Mouse (Mus musculus): ENCODE measurements around the gene Olfr317. TPM values are rescaled to one million over a fixed set of nuclear protein-coding genes. Genes with fewer than 3 reads are reported as not detected.
"Not testable (repeated sequence)": the region's sequence is repeated elsewhere in the genome, so short reads cannot be mapped to it uniquely, and the experiment has no call there.

Gene Olfr317
- total RNA-seq (2015) (not detected in 2 replicates), total RNA-seq (2017) (not detected in 2 replicates)

GRCm38 (mm10) chr11:58738792-58739262, at the start of gene Olfr317:
Gene Olfr317, minus strand, starts transcription at chr11:58739212.
- ATAC-seq (ENCODE audit: poor library complexity, severe bottlenecking), result no peak

- no peak for ATAC-seq (ENCODE audit: poor library complexity, severe bottlenecking)
These were observed 49.3 kb upstream of the Olfr317 start for GRCm38 (mm10) chr11:58788346-58788745.

- no peak for ATAC-seq (ENCODE audit: poor library complexity, severe bottlenecking)
These were observed 48.6 kb upstream of the Olfr317 start for GRCm38 (mm10) chr11:58787651-58788050.

- no peak for ATAC-seq (ENCODE audit: poor library complexity, severe bottlenecking)
These were observed 45.2 kb upstream of the Olfr317 start for GRCm38 (mm10) chr11:58784182-58784581.

GRCm38 (mm10) chr11:58782480-58783089, 43.6 kb upstream of the Olfr317 start, which contains the start of gene Olfr314:
Gene Olfr314, plus strand, starts transcription at chr11:58782952.
- no peak for ATAC-seq (ENCODE audit: poor library complexity, severe bottlenecking)

- ATAC-seq (ENCODE audit: poor library complexity, severe bottlenecking), result no peak
These were observed 33.9 kb upstream of the Olfr317 start, which contains the start of gene Olfr315 for GRCm38 (mm10) chr11:58772888-58773287. Gene Olfr315, plus strand, starts transcription at chr11:58773188.

GRCm38 (mm10) chr11:58752434-58752833, 13.4 kb upstream of the Olfr317 start, which contains the start of gene Olfr316:
Gene Olfr316, plus strand, starts transcription at chr11:58752734.
- no peak for ATAC-seq (ENCODE audit: poor library complexity, severe bottlenecking)

GRCm38 (mm10) chr11:58751096-58751495, 12.1 kb upstream of the Olfr317 start:
- ATAC-seq (ENCODE audit: poor library complexity, severe bottlenecking), result not testable (repeated sequence)

GRCm38 (mm10) chr11:58733372-58733771, 5.6 kb downstream of the Olfr317 start:
- no peak for ATAC-seq (ENCODE audit: poor library complexity, severe bottlenecking)

GRCm38 (mm10) chr11:58727896-58728650, 10.9 kb downstream of the Olfr317 start:
- ATAC-seq (ENCODE audit: poor library complexity, severe bottlenecking), result not testable (repeated sequence)

- no peak for ATAC-seq (ENCODE audit: poor library complexity, severe bottlenecking)
These were observed 15.1 kb downstream of the Olfr317 start, which contains the start of gene Olfr318 for GRCm38 (mm10) chr11:58723914-58724313. Gene Olfr318, minus strand, starts transcription at chr11:58724014.

GRCm38 (mm10) chr11:58719701-58720100, 19.3 kb downstream of the Olfr317 start:
- no peak for ATAC-seq (ENCODE audit: poor library complexity, severe bottlenecking)

GRCm38 (mm10) chr11:58717723-58718122, 21.3 kb downstream of the Olfr317 start:
- ATAC-seq (ENCODE audit: poor library complexity, severe bottlenecking), result not testable (repeated sequence)

- ATAC-seq (ENCODE audit: poor library complexity, severe bottlenecking), result no peak
These were observed 29.9 kb downstream of the Olfr317 start for GRCm38 (mm10) chr11:58709086-58709485.

- ATAC-seq (ENCODE audit: poor library complexity, severe bottlenecking), result no peak
These were observed 40.1 kb downstream of the Olfr317 start, which contains the start of gene Olfr319 for GRCm38 (mm10) chr11:58698862-58699261. Gene Olfr319, plus strand, starts transcription at chr11:58699162.

Other genes starting within 250 kb of the Olfr317 start
Only the 30 nearest of the 31 such genes appear.
- gene Olfr331, start 236.6 kb downstream of the Olfr317 start, total RNA-seq (2015), result not detected in 2 replicates
- gene Olfr331, start 236.6 kb downstream of the Olfr317 start, total RNA-seq (2017), result not detected in 2 replicates
- not detected in 2 replicates for gene Olfr330, start 204.4 kb downstream of the Olfr317 start, total RNA-seq (2015)
- not detected in 2 replicates for gene Olfr330, start 204.4 kb downstream of the Olfr317 start, total RNA-seq (2017)
- not detected in 2 replicates for gene Olfr329-ps, start 192.8 kb downstream of the Olfr317 start, total RNA-seq (2015)
- gene Olfr329-ps, start 192.8 kb downstream of the Olfr317 start, total RNA-seq (2017), result not detected in 2 replicates
- gene Olfr328, start 183.6 kb downstream of the Olfr317 start, total RNA-seq (2015), result not detected in 2 replicates
- 0.07 TPM in 1 of 2 replicates, not detected in the other for gene Olfr328, start 183.6 kb downstream of the Olfr317 start, total RNA-seq (2017)
- not detected in 2 replicates for gene Olfr224, start 168.7 kb downstream of the Olfr317 start, total RNA-seq (2015)
- not detected in 2 replicates for gene Olfr224, start 168.7 kb downstream of the Olfr317 start, total RNA-seq (2017)
- gene Olfr325, start 161.5 kb downstream of the Olfr317 start, total RNA-seq (2015), result not detected in 2 replicates
- not detected in 2 replicates for gene Olfr325, start 161.5 kb downstream of the Olfr317 start, total RNA-seq (2017)
- gene Olfr324, start 144.1 kb downstream of the Olfr317 start, total RNA-seq (2015), result not detected in 2 replicates
- gene Olfr324, start 144.1 kb downstream of the Olfr317 start, total RNA-seq (2017), result not detected in 2 replicates
- not detected in 2 replicates for gene 2210407C18Rik, start 123.1 kb downstream of the Olfr317 start, total RNA-seq (2015)
- gene 2210407C18Rik, start 123.1 kb downstream of the Olfr317 start, total RNA-seq (2017), result not detected in 2 replicates
- not detected in 2 replicates for gene Olfr323, start 108.7 kb downstream of the Olfr317 start, total RNA-seq (2015)
- gene Olfr323, start 108.7 kb downstream of the Olfr317 start, total RNA-seq (2017), result not detected in 2 replicates
- gene Trim58, start 98.7 kb downstream of the Olfr317 start, total RNA-seq (2015), result 0.11 and 0.27 TPM in 2 replicates
- gene Trim58, start 98.7 kb downstream of the Olfr317 start, total RNA-seq (2017), result 0.04 TPM in 1 of 2 replicates, not detected in the other
- not detected in 2 replicates for gene Olfr322, start 80.4 kb downstream of the Olfr317 start, total RNA-seq (2015)
- not detected in 2 replicates for gene Olfr322, start 80.4 kb downstream of the Olfr317 start, total RNA-seq (2017)
- not detected in 2 replicates for gene Olfr320, start 58.1 kb downstream of the Olfr317 start, total RNA-seq (2015)
- not detected in 2 replicates for gene Olfr320, start 58.1 kb downstream of the Olfr317 start, total RNA-seq (2017)
- gene Olfr319, start 40.0 kb downstream of the Olfr317 start, total RNA-seq (2015), result not detected in 2 replicates
- gene Olfr319, start 40.0 kb downstream of the Olfr317 start, total RNA-seq (2017), result not detected in 2 replicates
- not detected in 2 replicates for gene Olfr318, start 15.2 kb downstream of the Olfr317 start, total RNA-seq (2015)
- gene Olfr318, start 15.2 kb downstream of the Olfr317 start, total RNA-seq (2017), result not detected in 2 replicates
- gene Olfr316, start 13.5 kb upstream of the Olfr317 start, total RNA-seq (2015), result not detected in 2 replicates
- gene Olfr316, start 13.5 kb upstream of the Olfr317 start, total RNA-seq (2017), result not detected in 2 replicates
- gene Olfr315, start 34.0 kb upstream of the Olfr317 start, total RNA-seq (2015), result not detected in 2 replicates
- gene Olfr315, start 34.0 kb upstream of the Olfr317 start, total RNA-seq (2017), result not detected in 2 replicates
- not detected in 2 replicates for gene Olfr314, start 43.7 kb upstream of the Olfr317 start, total RNA-seq (2015)
- not detected in 2 replicates for gene Olfr314, start 43.7 kb upstream of the Olfr317 start, total RNA-seq (2017)
- not detected in 2 replicates for gene Fam183b, start 62.7 kb upstream of the Olfr317 start, total RNA-seq (2015)
- not detected in 2 replicates for gene Fam183b, start 62.7 kb upstream of the Olfr317 start, total RNA-seq (2017)
- not detected in 2 replicates for gene Olfr313, start 75.8 kb upstream of the Olfr317 start, total RNA-seq (2015)
- not detected in 2 replicates for gene Olfr313, start 75.8 kb upstream of the Olfr317 start, total RNA-seq (2017)
- gene Olfr312, start 90.0 kb upstream of the Olfr317 start, total RNA-seq (2015), result not detected in 2 replicates
- gene Olfr312, start 90.0 kb upstream of the Olfr317 start, total RNA-seq (2017), result not detected in 2 replicates
- not detected in 2 replicates for gene Olfr311, start 100.0 kb upstream of the Olfr317 start, total RNA-seq (2015)
- not detected in 2 replicates for gene Olfr311, start 100.0 kb upstream of the Olfr317 start, total RNA-seq (2017)
- gene Gm12258, start 107.9 kb upstream of the Olfr317 start, total RNA-seq (2015), result 2.0 and 3.7 TPM in 2 replicates
- 2.0 and 4.7 TPM in 2 replicates for gene Gm12258, start 107.9 kb upstream of the Olfr317 start, total RNA-seq (2017)
- gene 2810021J22Rik, start 128.0 kb upstream of the Olfr317 start, total RNA-seq (2015), result 1.6 and 3.0 TPM in 2 replicates
- 3.2 and 5.8 TPM in 2 replicates for gene 2810021J22Rik, start 128.0 kb upstream of the Olfr317 start, total RNA-seq (2017)
- 12.5 and 13.3 TPM in 2 replicates for gene Zfp39, start 165.0 kb upstream of the Olfr317 start, total RNA-seq (2015)
- gene Zfp39, start 165.0 kb upstream of the Olfr317 start, total RNA-seq (2017), result 8.2 and 8.6 TPM in 2 replicates
- 0.94 and 1.8 TPM in 2 replicates for gene Btnl10, start 178.7 kb upstream of the Olfr317 start, total RNA-seq (2015)
- 1.2 and 2.8 TPM in 2 replicates for gene Btnl10, start 178.7 kb upstream of the Olfr317 start, total RNA-seq (2017)
- 42.6 and 42.9 TPM in 2 replicates for gene Rnf187, start 199.7 kb upstream of the Olfr317 start, total RNA-seq (2015)
- 49.7 and 61.7 TPM in 2 replicates for gene Rnf187, start 199.7 kb upstream of the Olfr317 start, total RNA-seq (2017)
- gene Hist3h2ba, start 209.7 kb upstream of the Olfr317 start, total RNA-seq (2015), result 4.6 and 6.9 TPM in 2 replicates
- 5.4 and 10.9 TPM in 2 replicates for gene Hist3h2ba, start 209.7 kb upstream of the Olfr317 start, total RNA-seq (2017)
- 20.6 and 24.9 TPM in 2 replicates for gene Hist3h2a, start 215.5 kb upstream of the Olfr317 start, total RNA-seq (2015)
- 267 and 273 TPM in 2 replicates for gene Hist3h2a, start 215.5 kb upstream of the Olfr317 start, total RNA-seq (2017)
- gene Trim17, start 215.5 kb upstream of the Olfr317 start, total RNA-seq (2015), result not detected in 2 replicates
- 0.07 TPM in 1 of 2 replicates, not detected in the other for gene Trim17, start 215.5 kb upstream of the Olfr317 start, total RNA-seq (2017)
- gene Trim11, start 238.9 kb upstream of the Olfr317 start, total RNA-seq (2015), result 22.2 and 26.7 TPM in 2 replicates
- gene Trim11, start 238.9 kb upstream of the Olfr317 start, total RNA-seq (2017), result 30.0 and 33.2 TPM in 2 replicates